Mouse (Mus musculus) adrenal gland, adult (tissue): ENCODE measurements around the gene Lix1l.

Source experiments
- DNase-seq, 2 experiments: peaks; one replicate each; pipeline ENCODE4 v3.0.0; 2022 to 2023; ENCODE audit warnings: low spot score in 1 of 2; ENCODE audit not compliant: inconsistent age in 2 of 2

The Lix1l gene

GRCm38 (mm10) chr3:96600639-96601250, at the start of gene Lix1l:
Gene Lix1l (plus strand): TSS chr3:96601149.
- DNase-seq, result peak; percentile 96 to 98

DNA sequence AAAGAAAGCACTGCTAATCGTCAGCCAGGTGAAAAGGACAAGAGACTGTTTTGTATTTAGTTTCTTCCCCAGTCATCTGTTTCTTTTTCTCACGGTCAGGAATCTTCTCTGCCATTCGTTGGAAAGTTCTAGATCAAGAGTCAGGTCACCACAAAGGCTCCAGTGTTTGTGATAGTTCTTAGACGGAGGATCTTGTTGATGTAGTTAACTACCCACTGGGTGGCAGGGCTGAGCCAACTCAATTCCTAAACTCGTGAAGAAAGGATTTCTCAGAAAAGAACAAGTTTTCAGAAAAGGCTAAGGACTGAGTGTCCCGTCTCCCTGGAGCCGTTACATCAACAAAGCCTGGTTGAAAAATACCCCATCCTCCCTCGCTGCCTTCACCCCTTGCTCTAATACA, 49.7 kb upstream of the Lix1l start:
- peak; percentile 72 to 91 for DNase-seq

DNA sequence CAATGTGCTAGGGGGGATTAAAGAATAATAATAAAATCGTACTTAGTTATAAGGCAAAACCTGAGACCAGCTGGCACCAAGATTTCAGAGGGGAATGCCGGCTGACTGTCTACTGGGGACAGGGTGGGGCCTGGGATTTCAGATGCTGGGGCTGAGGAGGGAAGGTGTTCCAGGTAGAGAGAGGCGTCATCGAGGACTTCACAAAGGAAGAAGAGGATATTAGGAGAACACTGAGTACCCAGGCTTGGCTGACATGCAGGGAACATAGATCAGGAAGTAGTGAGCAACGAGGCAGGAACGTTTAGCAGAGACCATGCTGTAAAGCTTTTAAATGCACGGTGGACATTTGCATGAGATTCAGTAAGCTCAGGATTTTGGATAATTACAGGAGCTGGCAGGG, 49.1 kb upstream of the Lix1l start:
- peak in 1 of 2 experiments; percentile 62 for DNase-seq

DNA sequence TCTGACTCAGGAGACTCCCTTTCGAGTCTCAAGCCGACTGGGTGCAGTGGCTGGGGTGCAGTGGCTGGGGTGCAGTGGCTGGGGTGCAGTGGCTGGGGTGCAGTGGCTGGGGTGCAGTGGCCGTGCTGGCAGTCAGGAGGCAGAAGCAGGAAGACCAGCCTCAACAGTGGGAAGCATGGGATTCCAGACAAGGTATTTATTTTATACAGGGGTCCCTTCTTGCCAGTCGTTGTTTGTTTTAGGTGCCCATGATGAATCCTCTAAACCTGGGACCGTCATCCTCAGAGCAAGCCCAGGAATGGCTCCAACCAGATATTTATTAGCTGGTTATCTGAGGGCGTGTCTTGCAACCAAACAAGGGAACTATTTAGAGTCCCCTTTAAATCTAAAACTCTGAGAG, 47.3 kb upstream of the Lix1l start:
- DNase-seq, result peak in 1 of 2 experiments; percentile 38

GRCm38 (mm10) chr3:96554251-96554650, 46.7 kb upstream of the Lix1l start:
- DNase-seq, result peak in 1 of 2 experiments; percentile 40

DNA sequence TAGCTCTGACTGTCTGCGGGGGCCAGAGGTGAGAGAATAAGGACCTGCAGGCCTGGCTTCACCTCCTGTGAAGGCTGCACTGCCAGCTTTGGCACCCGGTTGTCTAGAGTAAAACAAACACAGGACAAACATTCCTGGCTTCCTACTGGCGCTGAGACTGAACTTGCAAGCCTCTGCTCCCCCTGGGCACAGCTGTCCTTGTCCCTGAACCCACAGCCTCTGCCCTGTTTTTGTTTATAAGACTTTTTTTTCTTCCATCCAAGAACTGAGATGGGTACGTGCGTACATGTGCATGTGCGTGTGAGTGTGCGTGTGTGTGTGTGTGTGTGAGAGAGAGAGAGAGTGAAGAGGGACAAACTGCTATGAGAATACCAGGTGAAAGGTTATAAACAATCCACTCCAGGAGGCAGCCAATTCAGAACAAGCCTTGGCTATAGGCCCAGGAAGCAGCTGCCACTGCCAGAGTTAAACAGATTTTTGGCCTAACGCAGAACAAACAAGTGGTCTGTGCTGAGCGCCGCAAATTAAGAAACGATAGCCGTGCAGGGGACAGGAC, 45.8 kb upstream of the Lix1l start:
- peak; percentile 73 to 93 for DNase-seq

DNA sequence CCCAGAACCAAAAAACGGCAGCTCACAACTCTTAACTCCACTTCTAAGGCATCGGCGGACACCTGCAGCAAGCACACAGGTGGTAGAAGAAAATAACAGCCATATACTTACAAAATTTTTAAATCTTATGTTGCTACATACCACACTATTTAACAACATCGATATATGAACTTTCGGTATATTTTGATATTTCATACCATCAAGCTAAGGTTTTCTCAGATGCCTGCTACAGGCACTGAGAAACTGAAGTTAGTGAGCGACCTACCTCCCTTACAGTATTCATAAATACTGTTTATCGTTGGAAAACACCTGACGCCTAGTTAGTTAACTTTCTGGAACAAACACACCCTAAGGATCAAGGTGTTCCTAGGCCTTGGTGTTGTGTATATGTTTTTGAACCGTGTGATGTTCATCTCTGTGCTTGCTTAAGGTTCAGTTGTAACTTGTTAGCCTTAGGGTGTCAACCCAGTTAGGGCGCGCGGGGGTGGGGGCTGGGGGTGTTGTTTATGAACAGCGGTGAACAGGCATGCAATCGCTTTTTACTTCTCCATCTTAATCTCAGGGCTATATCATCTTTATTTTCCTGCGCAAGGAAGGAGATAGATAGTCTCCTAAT, 44.8 kb upstream of the Lix1l start:
- DNase-seq, result peak in 1 of 2 experiments; percentile 40

- DNase-seq, result peak in 1 of 2 experiments; percentile 77
Observed at GRCm38 (mm10) chr3:96556651-96557635, 44.0 kb upstream of the Lix1l start.

- peak; percentile 100 for DNase-seq
Observed at GRCm38 (mm10) chr3:96557694-96558093, 43.3 kb upstream of the Lix1l start, which contains the start of gene Txnip. Gene Txnip (plus strand): TSS chr3:96557957.

DNA sequence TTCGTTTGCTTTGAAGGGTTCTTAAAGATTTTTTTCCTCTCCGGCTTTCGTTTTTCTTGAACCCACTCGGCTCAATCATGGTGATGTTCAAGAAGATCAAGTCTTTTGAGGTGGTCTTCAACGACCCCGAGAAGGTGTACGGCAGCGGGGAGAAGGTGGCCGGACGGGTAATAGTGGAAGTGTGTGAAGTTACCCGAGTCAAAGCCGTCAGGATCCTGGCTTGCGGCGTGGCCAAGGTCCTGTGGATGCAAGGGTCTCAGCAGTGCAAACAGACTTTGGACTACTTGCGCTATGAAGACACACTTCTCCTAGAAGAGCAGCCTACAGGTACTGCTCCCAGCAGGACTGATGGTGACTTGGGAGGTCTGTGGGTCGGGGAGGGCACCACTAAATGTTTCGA, 42.8 kb upstream of the Lix1l start:
- DNase-seq, result no peak

- peak in 1 of 2 experiments; percentile 72 for DNase-seq
Observed at GRCm38 (mm10) chr3:96558668-96559196, 42.2 kb upstream of the Lix1l start.

DNA sequence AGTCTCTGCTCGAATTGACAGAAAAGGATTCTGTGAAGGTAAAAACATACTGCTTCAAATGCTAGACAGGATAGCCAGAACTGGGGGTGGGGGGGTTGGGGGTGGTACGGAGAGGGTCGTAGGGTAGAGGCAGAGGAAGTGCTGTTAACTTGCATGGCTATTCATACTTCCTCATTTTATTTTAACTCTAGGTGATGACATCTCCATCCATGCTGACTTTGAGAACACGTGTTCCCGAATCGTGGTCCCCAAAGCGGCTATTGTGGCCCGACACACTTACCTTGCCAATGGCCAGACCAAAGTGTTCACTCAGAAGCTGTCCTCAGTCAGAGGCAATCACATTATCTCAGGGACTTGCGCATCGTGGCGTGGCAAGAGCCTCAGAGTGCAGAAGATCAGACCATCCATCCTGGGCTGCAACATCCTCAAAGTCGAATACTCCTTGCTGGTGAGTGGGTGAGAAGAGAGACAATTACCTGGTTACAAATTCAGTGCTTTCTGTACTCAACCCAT, 41.5 kb upstream of the Lix1l start:
- DNase-seq, result peak in 1 of 2 experiments; percentile 77

DNA sequence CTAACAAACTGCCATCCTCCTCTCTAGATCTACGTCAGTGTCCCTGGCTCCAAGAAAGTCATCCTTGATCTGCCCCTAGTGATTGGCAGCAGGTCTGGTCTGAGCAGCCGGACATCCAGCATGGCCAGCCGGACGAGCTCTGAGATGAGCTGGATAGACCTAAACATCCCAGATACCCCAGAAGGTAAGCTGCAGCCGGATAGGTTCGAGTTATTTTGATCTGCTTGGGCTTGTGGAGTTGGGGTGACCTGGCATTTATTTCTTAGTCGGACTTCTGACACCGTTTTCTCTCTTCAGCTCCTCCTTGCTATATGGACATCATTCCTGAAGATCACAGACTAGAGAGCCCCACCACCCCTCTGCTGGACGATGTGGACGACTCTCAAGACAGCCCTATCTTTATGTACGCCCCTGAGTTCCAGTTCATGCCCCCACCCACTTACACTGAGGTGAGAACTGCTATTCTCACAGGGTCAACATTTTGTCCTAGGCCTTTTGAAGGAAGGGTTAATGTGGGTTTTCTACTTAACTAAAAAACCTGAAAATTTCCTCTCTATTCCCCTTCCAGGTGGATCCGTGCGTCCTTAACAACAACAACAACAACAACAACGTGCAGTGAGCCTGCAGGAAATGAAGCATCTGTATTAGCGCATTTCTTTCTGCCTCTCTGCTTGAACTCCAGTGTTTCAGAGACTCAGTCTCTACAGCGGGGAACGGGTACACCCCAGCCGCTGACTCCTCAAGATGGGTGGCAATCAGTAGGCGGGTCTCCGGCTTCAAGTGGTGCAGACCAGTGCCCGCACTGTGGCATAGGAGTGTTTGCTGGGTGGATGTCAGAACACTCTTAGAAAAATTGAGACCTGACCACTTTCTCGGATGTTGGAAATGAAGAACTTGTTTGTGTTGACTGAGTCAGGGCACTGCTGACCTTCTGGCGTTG, 40.8 kb upstream of the Lix1l start:
- peak in 1 of 2 experiments; percentile 80 for DNase-seq

DNA sequence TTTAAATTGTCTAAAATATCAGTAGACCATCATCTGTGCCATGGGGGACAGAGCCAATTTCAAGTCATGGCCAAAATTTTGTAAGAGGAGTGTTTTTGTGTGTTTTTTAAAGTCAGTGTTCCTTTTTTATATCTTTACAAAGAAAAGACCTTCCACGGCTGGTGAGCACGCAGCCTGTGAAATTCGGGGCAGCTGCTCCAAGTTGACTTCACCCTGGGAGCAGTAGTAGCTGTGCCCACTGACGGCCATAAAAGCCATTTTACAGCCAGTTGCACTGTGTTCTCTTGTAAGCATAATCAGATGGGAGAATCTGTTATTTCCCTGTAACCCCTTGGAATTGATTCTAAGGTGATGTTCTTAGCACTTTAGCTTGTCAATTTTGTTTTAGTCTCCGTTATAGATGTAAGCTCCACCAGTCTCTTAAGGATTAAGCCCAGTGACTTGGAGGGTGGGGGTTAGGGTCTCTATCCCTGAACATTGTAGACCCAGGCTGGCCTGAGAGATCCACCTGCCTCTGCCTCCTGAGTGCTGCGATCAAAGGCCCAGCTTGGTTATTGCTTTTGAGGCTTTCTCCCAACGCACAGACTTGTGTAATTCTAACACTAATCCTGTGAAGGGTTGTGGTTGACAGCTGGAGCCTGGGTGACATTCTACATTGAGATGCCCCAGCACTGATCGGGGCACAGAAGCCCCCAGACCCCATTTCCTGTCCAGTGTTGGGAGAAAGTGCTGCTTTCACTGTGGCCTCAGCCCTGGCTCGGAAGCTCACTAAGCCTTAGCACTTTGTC, 39.9 kb upstream of the Lix1l start:
- DNase-seq, result peak in 1 of 2 experiments; percentile 71

DNA sequence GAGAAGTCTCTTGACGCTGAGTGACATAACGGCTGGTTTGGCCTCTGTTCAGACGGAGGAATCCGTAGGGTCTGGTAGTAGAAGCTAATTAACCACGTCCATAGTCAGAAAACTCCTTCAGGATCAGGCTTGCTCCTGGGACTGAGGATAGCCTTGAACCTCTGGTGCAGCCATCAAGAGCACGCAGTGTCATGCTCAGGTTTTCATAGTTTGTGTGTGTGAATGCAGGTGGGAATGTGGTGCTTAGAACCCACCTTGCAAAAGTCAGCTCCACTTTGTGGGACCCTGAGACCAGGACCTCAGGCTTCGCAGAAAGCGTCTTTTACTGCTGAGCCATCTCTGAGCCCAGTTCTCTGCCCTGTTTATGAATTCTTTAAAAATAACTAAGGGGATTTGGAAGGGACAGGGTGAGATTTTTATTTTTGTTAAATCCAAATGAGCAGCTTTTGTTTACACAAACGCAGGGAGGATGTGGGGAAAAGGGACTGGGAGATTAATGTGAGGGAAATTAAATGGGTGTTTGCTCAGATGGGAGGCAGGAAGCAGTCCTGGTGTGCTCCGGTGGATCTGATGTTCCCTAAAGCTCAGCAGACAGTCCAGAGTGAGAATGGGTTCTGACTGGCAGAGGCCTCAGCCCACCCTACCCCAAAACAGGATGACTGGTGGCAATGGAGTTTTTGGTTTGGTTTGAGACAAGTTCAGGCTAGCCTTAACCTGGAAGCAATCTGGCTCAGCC, 38.8 kb upstream of the Lix1l start:
- peak in 1 of 2 experiments; percentile 77 for DNase-seq

DNA sequence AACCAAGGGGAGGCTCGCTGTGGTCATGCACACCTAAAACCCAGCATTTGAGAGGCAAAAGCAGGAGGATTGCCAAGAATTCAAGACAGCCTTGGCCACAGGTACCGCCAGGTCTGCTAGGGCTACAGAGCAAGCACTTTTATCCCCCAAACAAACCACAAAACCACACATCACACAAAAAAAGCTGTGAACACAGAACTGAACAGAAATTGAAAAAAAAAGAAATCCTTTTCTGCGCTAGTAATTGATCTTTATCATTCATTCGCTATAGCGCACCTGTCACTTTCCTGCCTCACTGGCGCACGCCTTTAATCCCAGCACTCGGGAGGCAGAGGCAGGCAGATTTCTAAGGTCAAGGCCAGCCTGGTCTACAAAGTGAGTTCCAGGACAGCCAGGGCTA, 37.7 kb upstream of the Lix1l start:
- DNase-seq, result peak in 1 of 2 experiments; percentile 55

GRCm38 (mm10) chr3:96563911-96564632, 36.9 kb upstream of the Lix1l start:
- DNase-seq, result peak in 1 of 2 experiments; percentile 74
